Mouse (Mus musculus) thymus, adult 2 months (tissue): Measurements from ENCODE around the gene Alox12e.

ENCODE experiments used
- CTCF ChIP-seq: fragments of 200-500 bp; IDR thresholded peaks from 2 replicates; pipeline ENCODE4 v1.5.1; 2012; ENCODE audit warnings: mild to moderate bottlenecking, control low read depth, low read length, moderate library complexity, borderline replicate concordance; ENCODE audit not compliant: control insufficient read depth, poor library complexity, insufficient read depth; ENCODE audit errors: extremely low read depth
- POLR2A ChIP-seq: fragments of 200-500 bp; IDR thresholded peaks from 2 replicates; pipeline ENCODE4 v1.6.1; 2012; ENCODE audit warnings: mild to moderate bottlenecking, low read length, control low read depth, moderate library complexity; ENCODE audit not compliant: control insufficient read depth, poor library complexity, insufficient read depth; ENCODE audit errors: extremely low read depth

DNA sequence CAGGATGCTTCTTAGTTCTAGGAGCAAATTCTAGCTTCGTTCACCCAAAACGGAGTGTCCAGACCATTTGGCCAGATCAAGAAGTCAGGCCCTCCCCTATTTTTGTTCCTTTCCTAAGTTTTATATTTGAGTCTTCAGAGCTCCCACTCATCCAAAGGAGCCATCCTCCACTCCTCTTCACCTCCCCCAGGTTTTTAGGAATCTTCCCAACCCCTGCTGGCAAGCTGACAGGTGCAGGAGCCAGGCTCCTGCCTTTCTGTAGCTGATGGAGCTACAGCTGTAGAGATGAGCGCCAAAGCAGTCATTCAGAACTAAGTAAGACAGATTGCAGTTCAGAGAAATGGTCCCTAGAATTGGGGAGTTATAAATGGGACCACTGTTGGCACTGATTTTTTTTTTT is 43.5 kb downstream of the Alox12e start:
- no peak for TF ChIP-seq POLR2A
- no peak for TF ChIP-seq CTCF
